Mouse (Mus musculus): Measurements from ENCODE around the gene Trim17.
A peak's percentile ranks its signal among the peaks of the same experiment; 100 is the strongest.

Gene Trim17

GRCm38 (mm10) chr11:58969027-58969426 is 14.5 kb downstream of the Trim17 start:
- no peak for DNase-seq (ENCODE audit: low read depth, low spot score)

GRCm38 (mm10) chr11:58969659-58970058 is 15.2 kb downstream of the Trim17 start:
- no peak for DNase-seq (ENCODE audit: low read depth, low spot score)

- no peak for DNase-seq (ENCODE audit: low read depth, low spot score)
Measured at GRCm38 (mm10) chr11:58970831-58971530, 16.5 kb downstream of the Trim17 start.

- DNase-seq (ENCODE audit: low read depth, low spot score): no peak
Measured at GRCm38 (mm10) chr11:58971796-58972195, 17.3 kb downstream of the Trim17 start.

- DNase-seq (ENCODE audit: low read depth, low spot score): no peak
Measured at GRCm38 (mm10) chr11:58974414-58974813, 19.9 kb downstream of the Trim17 start.

- DNase-seq (ENCODE audit: low read depth, low spot score): no peak
Measured at GRCm38 (mm10) chr11:58977150-58977549, 22.7 kb downstream of the Trim17 start.

GRCm38 (mm10) chr11:58977607-58978026 is 23.1 kb downstream of the Trim17 start:
- no peak for DNase-seq (ENCODE audit: low read depth, low spot score)

- peak; percentile 53 for DNase-seq (ENCODE audit: low read depth, low spot score)
Measured at GRCm38 (mm10) chr11:58978027-58978705, 23.7 kb downstream of the Trim17 start, which contains the start of gene Trim11. Trim11 (plus strand) TSS chr11:58978093.

GRCm38 (mm10) chr11:58978706-58979030 is 24.2 kb downstream of the Trim17 start:
- no peak for DNase-seq (ENCODE audit: low read depth, low spot score)

GRCm38 (mm10) chr11:58979183-58979582 is 24.7 kb downstream of the Trim17 start:
- DNase-seq (ENCODE audit: low read depth, low spot score): no peak

GRCm38 (mm10) chr11:58979661-58980060 is 25.2 kb downstream of the Trim17 start:
- peak; percentile 65 for DNase-seq (ENCODE audit: low read depth, low spot score)

- no peak for DNase-seq (ENCODE audit: low read depth, low spot score)
Measured at GRCm38 (mm10) chr11:58980381-58980990, 26.0 kb downstream of the Trim17 start.

GRCm38 (mm10) chr11:58981541-58982447 is 27.3 kb downstream of the Trim17 start:
- DNase-seq (ENCODE audit: low read depth, low spot score): peak; percentile 95

- peak; percentile 56 for DNase-seq (ENCODE audit: low read depth, low spot score)
Measured at GRCm38 (mm10) chr11:58982471-58983097, 28.1 kb downstream of the Trim17 start.

- DNase-seq (ENCODE audit: low read depth, low spot score): peak; percentile 67
Measured at GRCm38 (mm10) chr11:58983691-58984341, 29.3 kb downstream of the Trim17 start.

GRCm38 (mm10) chr11:58984657-58985056 is 30.2 kb downstream of the Trim17 start:
- no peak for DNase-seq (ENCODE audit: low read depth, low spot score)

GRCm38 (mm10) chr11:58985299-58985917 is 30.9 kb downstream of the Trim17 start:
- no peak for DNase-seq (ENCODE audit: low read depth, low spot score)

GRCm38 (mm10) chr11:58989166-58989565 is 34.7 kb downstream of the Trim17 start:
- no peak for DNase-seq (ENCODE audit: low read depth, low spot score)

GRCm38 (mm10) chr11:58990141-58990540 is 35.7 kb downstream of the Trim17 start:
- no peak for DNase-seq (ENCODE audit: low read depth, low spot score)

GRCm38 (mm10) chr11:58990794-58991193 is 36.3 kb downstream of the Trim17 start:
- no peak for DNase-seq (ENCODE audit: low read depth, low spot score)

Data from skeletal muscle tissue, adult 2 months (tissue).